Mouse (Mus musculus) CH12.LX (cell line): ENCODE data around the gene Syt9. TPM values are rescaled to one million over a fixed set of nuclear protein-coding genes. Genes with fewer than 3 reads are reported as not detected.

Experiments
- DNase-seq: peaks from one replicate; pipeline ENCODE4 v3.0.0-alpha.2; 2013; ENCODE audit errors: extremely low read depth
- H3K27ac ChIP-seq: 2 replicates; pipeline ENCODE4 v1.5.1; 2012; ENCODE audit warnings: low read depth, mild to moderate bottlenecking, control low read depth, moderate library complexity; ENCODE audit not compliant: insufficient read depth
- H3K27me3 ChIP-seq: replicated peaks from 2 replicates; pipeline ENCODE3; 2012; ENCODE audit warnings: inconsistent platforms
- H3K36me3 ChIP-seq, 2 experiments: replicated peaks in 1 of 2; 2 replicates each; pipeline versions ENCODE3 to v1.6.1; 2012; ENCODE audit warnings: inconsistent platforms in 1 of 2, low read length in 1 of 2, mild to moderate bottlenecking in 1 of 2, mixed read lengths in 1 of 2, moderate library complexity in 1 of 2; ENCODE audit not compliant: control insufficient read depth in 1 of 2, insufficient read depth in 1 of 2
- H3K4me1 ChIP-seq, 2 experiments: 2 replicates each; pipeline ENCODE4 v1.6.1; 2012; ENCODE audit warnings: inconsistent platforms in 1 of 2, moderate library complexity in 1 of 2; ENCODE audit not compliant: insufficient read depth in 2 of 2, control insufficient read depth in 1 of 2
- H3K4me2 ChIP-seq: 2 replicates; pipeline ENCODE4 v1.6.1; 2012; ENCODE audit warnings: low read depth, mild to moderate bottlenecking, control low read depth; ENCODE audit not compliant: poor library complexity, insufficient read depth, severe bottlenecking
- H3K4me3 ChIP-seq, 3 experiments: fragments of 150-350 bp in 1 of 3; sonication (generic) in 1 of 3; replicated peaks in 1 of 3; 2 replicates each; pipeline versions ENCODE3 to v1.5.1; 2011 to 2012; ENCODE audit warnings: low read depth in 2 of 3, low read length in 2 of 3, mild to moderate bottlenecking in 2 of 3, moderate library complexity in 2 of 3, control low read depth in 1 of 3, improper control_type of control experiment in 1 of 3, inconsistent platforms in 1 of 3, mixed read lengths in 1 of 3; ENCODE audit not compliant: poor library complexity in 1 of 3
- H3K79me2 ChIP-seq: replicated peaks from 2 replicates; pipeline ENCODE4 v1.6.1; 2012; ENCODE audit warnings: mild to moderate bottlenecking, moderate library complexity; ENCODE audit not compliant: control insufficient read depth, poor library complexity, insufficient read depth, severe bottlenecking; ENCODE audit errors: extremely low read depth
- H3K9ac ChIP-seq: 2 replicates; pipeline ENCODE4 v1.6.1; 2012; ENCODE audit warnings: low read depth, mild to moderate bottlenecking, control low read depth, moderate library complexity; ENCODE audit not compliant: insufficient read depth
- H3K9me3 ChIP-seq: replicated peaks from 2 replicates; pipeline ENCODE3; 2012; ENCODE audit warnings: low read length, inconsistent platforms, mixed read lengths
- BHLHE40 ChIP-seq: IDR thresholded peaks from 2 replicates; pipeline ENCODE4 v1.6.1; 2011; ENCODE audit warnings: mild to moderate bottlenecking, low read depth, low read length, improper control_type of control experiment
- ELF1 ChIP-seq: IDR thresholded peaks from 2 replicates; pipeline ENCODE4 v1.6.1; 2014; ENCODE audit warnings: low read depth, mild to moderate bottlenecking, inconsistent platforms, low read length, improper control_type of control experiment
- EP300 ChIP-seq: IDR thresholded peaks from 2 replicates; pipeline ENCODE4 v1.6.1; 2011; ENCODE audit warnings: low read length, improper control_type of control experiment
- JUND ChIP-seq: conservative IDR thresholded peaks from 2 replicates; pipeline ENCODE4 v1.6.1; 2011; ENCODE audit warnings: low read depth, low read length, improper control_type of control experiment
- MAFK ChIP-seq: IDR thresholded peaks from 2 replicates; pipeline ENCODE4 v1.6.1; 2011; ENCODE audit warnings: low read length, improper control_type of control experiment; ENCODE audit not compliant: insufficient replicate concordance
- MAZ ChIP-seq: IDR thresholded peaks from 2 replicates; pipeline ENCODE4 v1.6.1; 2012; ENCODE audit warnings: low read depth, mild to moderate bottlenecking, inconsistent platforms, low read length, improper control_type of control experiment, moderate library complexity
- MEF2A ChIP-seq: IDR thresholded peaks from 2 replicates; pipeline ENCODE4 v1.6.1; 2014; ENCODE audit warnings: low read depth, mild to moderate bottlenecking, inconsistent platforms, low read length, improper control_type of control experiment, borderline replicate concordance
- MYC ChIP-seq: IDR thresholded peaks from 2 replicates; pipeline ENCODE4 v1.6.1; 2011; ENCODE audit warnings: low read depth, mild to moderate bottlenecking, improper control_type of control experiment, low read length
- NELFE ChIP-seq: IDR thresholded peaks from 2 replicates; pipeline ENCODE4 v1.6.1; 2011; ENCODE audit warnings: low read depth, low read length, improper control_type of control experiment
- NRF1 ChIP-seq: IDR thresholded peaks from 2 replicates; pipeline ENCODE4 v1.6.1; 2014; ENCODE audit warnings: low read depth, mild to moderate bottlenecking, inconsistent platforms, low read length, improper control_type of control experiment, moderate library complexity
- PAX5 ChIP-seq: IDR thresholded peaks from 2 replicates; pipeline ENCODE4 v1.6.1; 2012; ENCODE audit warnings: low read length, inconsistent platforms, mixed read lengths
- POLR2AphosphoS2 ChIP-seq: IDR thresholded peaks from 2 replicates; pipeline ENCODE4 v1.6.1; 2011; ENCODE audit warnings: low read depth, low read length, improper control_type of control experiment
- RCOR1 ChIP-seq: conservative IDR thresholded peaks from 2 replicates; pipeline ENCODE4 v1.6.1; 2012; ENCODE audit warnings: low read depth, mild to moderate bottlenecking, inconsistent platforms, low read length, improper control_type of control experiment
- SIN3A ChIP-seq: IDR thresholded peaks from 2 replicates; pipeline ENCODE4 v1.6.1; 2012; ENCODE audit warnings: low read length, improper control_type of control experiment, inconsistent platforms
- USF1 ChIP-seq: IDR thresholded peaks from 2 replicates; pipeline ENCODE4 v1.6.1; 2014; ENCODE audit warnings: low read depth, mild to moderate bottlenecking, inconsistent platforms, low read length, improper control_type of control experiment
- USF2 ChIP-seq: conservative IDR thresholded peaks from 2 replicates; pipeline ENCODE4 v1.6.1; 2011; ENCODE audit warnings: low read depth, low read length, improper control_type of control experiment
- ZMIZ1 ChIP-seq: IDR thresholded peaks from 2 replicates; pipeline ENCODE4 v1.6.1; 2012; ENCODE audit warnings: low read depth, mild to moderate bottlenecking, inconsistent platforms, low read length, improper control_type of control experiment
- dilution Hi-C: fragments of 300-500 bp; cut with MboI; formaldehyde crosslinking; loops from 2 replicates; pipeline ENCODE4 v1.14.3; 2020; ENCODE audit warnings: low sequenced_read_pairs; ENCODE audit not compliant: extremely low pct_unique_long_range_greater_than_20kb, extremely low pct_ligation_motif_present
- in situ Hi-C: fragments of 300-500 bp; cut with MboI; formaldehyde crosslinking; loops from 3 replicates; pipeline ENCODE4 v1.14.3; 2019; ENCODE audit warnings: low sequenced_read_pairs, low pct_ligation_motif_present, low pct_unique_long_range_greater_than_20kb, mixed read lengths
- polyA plus RNA-seq: library from polyadenylated mRNA; unstranded; fragments of >175 nt; gene quantifications from 2 replicates; pipeline ENCODE4 v1.2.1, GENCODE M21; 2012; ENCODE audit warnings: low read depth; ENCODE audit not compliant: insufficient read length
- total RNA-seq, 2 experiments: library from RNA; depleted of rRNA; stranded (reverse); fragments of 300-350 nt in 1 of 2; fragments of >200 nt in 1 of 2; gene quantifications; 2 replicates each; pipeline ENCODE4 v1.2.3; 2012 to 2014

The Syt9 gene
- total and polyA plus RNA-seq, 3 experiments, result not detected

DNA sequence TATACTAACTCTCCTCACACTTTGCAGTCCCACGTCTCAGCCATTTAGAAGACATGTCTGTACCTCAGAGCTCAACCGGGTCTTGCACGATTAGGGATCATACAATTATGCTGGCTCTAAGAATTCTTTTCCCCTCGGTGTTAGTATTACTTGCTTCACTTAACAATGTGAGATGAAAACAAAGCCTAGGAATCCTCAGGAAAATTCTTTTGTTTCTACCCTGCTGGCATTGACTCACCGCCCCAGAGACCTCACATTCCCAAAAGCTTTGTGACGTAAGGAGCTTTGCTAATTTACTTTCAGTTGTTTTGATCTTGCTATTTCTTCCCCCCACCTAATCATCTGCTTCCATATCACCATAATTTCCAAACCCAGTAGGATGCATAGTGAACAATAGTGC, 166.0 kb downstream of the Syt9 start:
- H3K9ac ChIP-seq, result no peak overlapping the region
- DNase-seq, result no peak
- dilution Hi-C loops, result no loop called here
- no peaks in the 10 kb centered on the region for H3K27me3 ChIP-seq
- H3K4me2 ChIP-seq, result no peak overlapping the region
- no peak overlapping the region for H3K4me3 ChIP-seq
- no peaks in the 10 kb centered on the region for H3K79me2 ChIP-seq
- H3K4me1 ChIP-seq, result no peaks in the 10 kb centered on the region
- no peaks in the 10 kb centered on the region for H3K36me3 ChIP-seq
- no peak overlapping the region for H3K27ac ChIP-seq
- in situ Hi-C loops, result no loop called here
- no peak for TF ChIP-seq MEF2A
- TF ChIP-seq ZMIZ1, result no peak
- no peak for TF ChIP-seq NELFE
- TF ChIP-seq NRF1, result no peak
- TF ChIP-seq MYC, result no peak
- no peak for TF ChIP-seq MAZ
- TF ChIP-seq BHLHE40, result no peak
- TF ChIP-seq POLR2AphosphoS2, result no peak
- no peak for TF ChIP-seq PAX5
- TF ChIP-seq ELF1, result no peak
- TF ChIP-seq EP300, result no peak
- no peak for TF ChIP-seq RCOR1
- TF ChIP-seq MAFK, result no peak
- TF ChIP-seq JUND, result no peak
- no peak for TF ChIP-seq USF2
- no peak for TF ChIP-seq SIN3A
- no peak for TF ChIP-seq USF1
- TF ChIP-seq, all 38 proteins: peak for 0
- H3K9me3 ChIP-seq, result peaks cover 4% of the 10 kb centered on the region

DNA sequence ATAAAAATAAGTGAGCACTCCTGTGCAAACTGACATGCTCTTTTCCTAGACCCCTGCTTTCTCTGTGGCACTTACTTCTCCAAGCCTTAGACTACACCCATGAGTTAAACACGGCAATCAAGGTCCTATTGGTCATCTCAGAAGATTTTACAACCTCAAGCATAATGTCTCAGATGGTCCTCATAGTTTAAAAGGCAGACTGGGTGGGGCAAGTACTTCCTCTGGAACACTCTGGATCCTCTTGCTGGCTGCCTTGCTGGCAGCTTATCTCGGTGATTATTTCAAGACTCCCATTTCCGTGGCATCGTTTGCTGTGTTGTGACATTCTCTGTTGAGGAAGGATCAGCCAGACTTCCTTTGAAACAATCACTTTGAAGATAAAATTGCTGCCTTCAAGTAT, 169.5 kb downstream of the Syt9 start:
- no peaks in the 10 kb centered on the region for H3K36me3 ChIP-seq
- dilution Hi-C loops (no loop called here), in situ Hi-C loops (no loop called here)
- no peak overlapping the region for H3K4me3 ChIP-seq
- H3K4me1 ChIP-seq, result peaks cover 11 to 12% of the 10 kb centered on the region in 2 experiments
- no peaks in the 10 kb centered on the region for H3K27me3 ChIP-seq
- H3K4me2 ChIP-seq, result no peak overlapping the region
- no peak overlapping the region for H3K9ac ChIP-seq
- H3K79me2 ChIP-seq, result no peaks in the 10 kb centered on the region
- H3K27ac ChIP-seq, result no peak overlapping the region
- TF ChIP-seq BHLHE40 (no peak), JUND (no peak), MYC (no peak)
- DNase-seq, result no peak
- H3K9me3 ChIP-seq, result peaks cover 2% of the 10 kb centered on the region
